Mouse (Mus musculus) intestine, embryonic 14.5 days (tissue): Measurements from ENCODE around the gene Gm10160. TPM values are rescaled to one million over a fixed set of nuclear protein-coding genes. Genes with fewer than 3 reads are reported as not detected.
"Not testable (repeated sequence)": the region's sequence is repeated elsewhere in the genome, so short reads cannot be mapped to it uniquely, and the experiment has no call there.

Source experiments
- ATAC-seq: fragments of 200-750 bp; cut with Nextera tagmentation; replicated peaks from 2 replicates; pipeline ENCODE4 v1.8.0; 2017; ENCODE audit warnings: low read depth, moderate number of reproducible peaks, moderate TSS enrichment, moderate library complexity; ENCODE audit not compliant: low FRiP score, low TSS enrichment
- DNase-seq: peaks from one replicate; pipeline ENCODE4 v3.0.0-alpha.2; 2018; ENCODE audit warnings: low spot score
- H3K27ac ChIP-seq: fragments of 300-500 bp; sonication (generic); 2 replicates; pipeline ENCODE4 v1.5.1; 2014; ENCODE audit warnings: low read depth, mild to moderate bottlenecking, control low read depth
- H3K27me3 ChIP-seq: fragments of 300-500 bp; sonication (generic); replicated peaks from 2 replicates; pipeline ENCODE4 v1.6.1; 2014; ENCODE audit warnings: low read length, control low read depth; ENCODE audit not compliant: control insufficient read depth, insufficient read depth
- H3K36me3 ChIP-seq: fragments of 300-500 bp; sonication (generic); 2 replicates; pipeline ENCODE4 v1.6.1; 2014; ENCODE audit warnings: low read length, control low read depth; ENCODE audit not compliant: control insufficient read depth, insufficient read depth
- H3K4me1 ChIP-seq: fragments of 300-500 bp; sonication (generic); replicated peaks from 2 replicates; pipeline ENCODE4 v1.6.1; 2014; ENCODE audit warnings: low read length, control low read depth, mixed read lengths; ENCODE audit not compliant: control insufficient read depth, insufficient read depth
- H3K4me2 ChIP-seq: fragments of 300-500 bp; sonication (generic); 2 replicates; pipeline ENCODE4 v1.6.1; 2014; ENCODE audit warnings: low read length
- H3K4me3 ChIP-seq: fragments of 300-500 bp; sonication (generic); 2 replicates; pipeline ENCODE4 v1.5.1; 2014; ENCODE audit warnings: low read depth, low read length, control low read depth, mixed read lengths
- H3K9ac ChIP-seq: fragments of 300-500 bp; sonication (generic); 2 replicates; pipeline ENCODE4 v1.6.1; 2014; ENCODE audit warnings: mild to moderate bottlenecking, low read length
- H3K9me3 ChIP-seq: fragments of 300-500 bp; sonication (generic); 2 replicates; pipeline ENCODE4 v1.6.1; 2016; ENCODE audit warnings: low read length, control low read depth; ENCODE audit not compliant: control insufficient read depth
- WGBS: fragments of 180-500 bp; shearing (Covaris S2); extraction: QIAGEN DNeasy Blood & Tissue Kit; methylation state at CpG from one replicate; pipeline ENCODE4 v1.1.7; 2014; 5-methylcytosine and 5-hydroxymethylcytosine counted together
- polyA plus RNA-seq: library from polyadenylated mRNA; unstranded; fragments of >200 nt; fragmentation: Nextera tagmentation; extraction: Ambion mirVana; gene quantifications from 2 replicates; pipeline ENCODE4 v1.2.1, GENCODE M21; 2014

Gene Gm10160
- polyA plus RNA-seq, 1 experiment from 2014 or later, result not detected

DNA sequence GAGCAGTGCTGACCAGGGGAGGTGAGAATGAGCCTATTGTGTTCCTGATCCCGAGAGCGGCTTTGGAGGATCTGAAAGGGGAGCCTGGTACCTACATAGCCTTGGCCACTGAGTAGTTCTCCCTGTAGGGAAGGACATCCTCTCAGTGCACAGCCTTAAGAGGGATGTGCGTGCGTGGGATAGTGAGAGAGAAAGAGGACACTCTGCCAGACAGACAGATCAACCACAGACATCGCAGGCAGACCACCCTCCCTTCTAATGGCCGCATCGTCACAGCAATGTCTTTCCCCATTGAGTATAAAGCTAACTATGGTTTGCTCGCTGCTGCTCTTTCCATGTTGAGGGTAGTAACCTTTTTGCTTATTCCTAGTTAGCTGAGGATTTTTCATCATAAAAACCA is 11.7 kb downstream of the Gm10160 start:
- no peak for ATAC-seq
- H3K4me3 ChIP-seq, result no peak overlapping the region
- no peak overlapping the region for H3K9ac ChIP-seq
- WGBS, result 88% methylated on average over 8 of the region's 8 CpGs
- no peaks in the 10 kb centered on the region for H3K4me1 ChIP-seq
- no peak overlapping the region for H3K4me2 ChIP-seq
- H3K27ac ChIP-seq, result no peak overlapping the region
- H3K9me3 ChIP-seq, result no peaks in the 10 kb centered on the region
- DNase-seq, result no peak
- no peaks in the 10 kb centered on the region for H3K36me3 ChIP-seq
- no peaks in the 10 kb centered on the region for H3K27me3 ChIP-seq

DNA sequence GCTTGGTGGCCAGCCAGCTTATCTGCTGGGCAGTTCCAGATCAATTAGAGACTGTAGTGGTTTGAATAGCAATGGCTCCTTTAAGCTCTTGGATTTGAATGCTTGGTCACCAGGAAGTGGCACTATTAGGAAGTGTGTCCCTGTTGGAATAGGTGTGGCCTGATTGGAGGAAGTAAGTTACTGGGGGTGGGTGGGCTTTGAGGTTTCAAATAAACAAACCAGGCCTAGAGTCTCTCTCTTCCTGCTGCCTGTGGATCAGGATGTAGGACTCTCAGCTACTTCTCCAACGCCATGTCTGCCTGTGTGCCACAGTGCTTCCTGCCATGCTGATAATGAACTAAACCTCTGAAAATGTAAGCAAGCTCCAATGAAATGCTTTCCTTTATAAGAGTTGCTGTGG is 12.6 kb downstream of the Gm10160 start:
- Histone ChIP-seq H3K4me2 (no peak overlapping the region), H3K36me3 (no peaks in the 10 kb centered on the region), H3K9ac (no peak overlapping the region), H3K27ac (no peak overlapping the region), H3K27me3 (no peaks in the 10 kb centered on the region), H3K9me3 (no peaks in the 10 kb centered on the region), H3K4me1 (no peaks in the 10 kb centered on the region), H3K4me3 (no peak overlapping the region)
- no peak for DNase-seq
- WGBS, result 44% methylated on average over 1 of the region's 1 CpGs
- no peak for ATAC-seq

DNA sequence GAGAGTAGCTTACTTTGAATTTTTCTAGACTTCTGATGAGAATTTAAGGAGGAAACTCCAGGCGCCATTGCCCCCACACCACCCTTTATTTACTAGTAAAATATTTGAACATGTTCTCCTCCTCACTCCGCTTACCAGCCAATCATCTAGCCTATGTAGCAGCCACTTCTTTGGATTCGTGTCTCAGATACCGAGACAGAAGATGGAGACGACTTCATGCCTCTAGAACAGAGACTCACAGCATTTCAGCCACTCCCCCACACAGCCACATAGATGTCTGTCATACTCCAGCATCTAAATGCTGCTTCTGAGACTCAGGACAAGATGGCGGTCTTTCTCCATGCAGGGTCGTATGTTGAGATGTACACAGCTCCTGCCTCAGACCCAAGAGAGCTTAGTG is 13.5 kb downstream of the Gm10160 start:
- ATAC-seq, result no peak
- 88% methylated on average over 7 of the region's 7 CpGs for WGBS
- no peak for DNase-seq

DNA sequence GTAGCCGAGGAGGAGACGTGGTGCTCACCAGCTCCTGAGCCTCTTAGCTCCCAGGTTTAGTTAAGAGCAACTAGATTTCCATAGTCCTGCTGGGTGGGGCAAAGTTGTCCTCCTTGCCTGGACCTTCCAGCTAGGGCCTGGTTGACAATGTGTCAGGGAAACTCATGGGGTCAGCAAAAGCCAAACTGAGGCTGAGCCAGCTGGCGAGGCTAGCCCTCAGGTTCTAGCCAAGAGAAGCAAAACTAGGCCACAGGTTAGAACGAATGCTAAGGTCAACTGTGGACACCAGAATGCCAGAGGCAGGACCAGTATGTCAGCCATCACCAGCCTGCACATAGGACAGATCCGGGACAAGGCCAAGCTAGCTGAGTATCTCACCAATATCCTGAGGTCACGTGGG is 14.2 kb downstream of the Gm10160 start:
- no peaks in the 10 kb centered on the region for H3K36me3 ChIP-seq
- WGBS, result 81% methylated on average over 6 of the region's 6 CpGs
- no peaks in the 10 kb centered on the region for H3K4me1 ChIP-seq
- no peak overlapping the region for H3K27ac ChIP-seq
- ATAC-seq (no peak), DNase-seq (no peak)
- H3K4me3 ChIP-seq, result no peak overlapping the region
- no peak overlapping the region for H3K4me2 ChIP-seq
- H3K27me3 ChIP-seq, result no peaks in the 10 kb centered on the region
- H3K9me3 ChIP-seq, result no peaks in the 10 kb centered on the region; the same call in 1 of the 2 replicates
- H3K9ac ChIP-seq, result no peak overlapping the region

More for the DNA sequence above, 13.5 kb downstream of the Gm10160 start:
- Histone ChIP-seq H3K4me1 (no peaks in the 10 kb centered on the region), H3K27me3 (no peaks in the 10 kb centered on the region), H3K36me3 (no peaks in the 10 kb centered on the region), H3K4me2 (no peak overlapping the region), H3K27ac (no peak overlapping the region), H3K9me3 (no peaks in the 10 kb centered on the region), H3K4me3 (no peak overlapping the region), H3K9ac (no peak overlapping the region)

DNA sequence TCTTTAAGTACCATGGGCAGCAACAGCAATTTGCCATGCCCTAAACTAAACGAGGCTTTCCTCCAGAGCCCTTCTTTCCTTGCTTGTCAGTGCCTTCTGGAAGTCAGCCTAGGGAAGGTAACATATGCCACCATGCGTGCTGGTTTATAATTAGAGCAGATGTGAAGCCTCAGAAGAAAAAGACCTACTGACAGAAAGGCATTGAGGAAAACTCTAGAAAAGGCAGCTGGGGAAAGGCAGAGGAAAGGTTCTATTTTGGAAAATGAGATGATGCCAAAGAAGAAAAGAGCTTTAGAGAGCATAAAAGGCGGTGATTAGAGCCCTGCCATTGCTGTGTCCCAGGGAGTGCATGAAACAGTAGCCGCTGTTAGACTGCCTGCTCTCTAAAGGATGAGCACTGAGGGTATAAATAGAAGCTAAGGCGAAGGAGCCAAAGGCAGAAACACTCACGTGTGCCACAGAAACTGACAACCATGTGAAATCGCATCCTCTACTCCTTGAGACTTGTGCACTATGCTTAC is 14.9 kb downstream of the Gm10160 start:
- WGBS, result 55% methylated on average over 7 of the region's 7 CpGs

DNA sequence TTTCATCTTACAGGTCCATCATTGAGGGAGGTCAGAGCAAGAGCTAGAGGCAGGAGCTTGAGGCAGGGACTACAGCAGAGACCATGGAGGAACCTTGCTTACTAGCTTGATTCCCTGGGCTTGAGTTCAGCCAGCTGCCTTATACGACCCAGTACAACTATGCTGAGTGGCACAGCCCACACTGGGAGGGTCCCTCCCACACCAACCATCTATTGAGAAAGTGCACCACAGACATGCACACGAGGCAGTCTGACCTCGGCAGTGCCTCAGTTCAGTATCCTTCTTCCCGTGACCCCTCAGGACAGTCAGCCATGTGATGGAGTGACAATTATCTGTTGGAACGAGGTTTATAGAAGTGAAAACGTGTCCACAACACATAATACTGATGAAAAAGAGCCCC is 15.8 kb downstream of the Gm10160 start:
- DNase-seq (peak; percentile 33), ATAC-seq (no peak)
- 57% methylated on average over 6 of the region's 6 CpGs for WGBS
- Histone ChIP-seq H3K27me3 (no peaks in the 10 kb centered on the region), H3K9me3 (no peaks in the 10 kb centered on the region; the same call in 1 of the 2 replicates), H3K4me1 (no peaks in the 10 kb centered on the region), H3K4me2 (no peak overlapping the region), H3K9ac (no peak overlapping the region), H3K4me3 (no peak overlapping the region), H3K36me3 (no peaks in the 10 kb centered on the region), H3K27ac (no peak overlapping the region)

More for the DNA sequence above, 14.9 kb downstream of the Gm10160 start:
- no peak overlapping the region for H3K9ac ChIP-seq
- H3K27ac ChIP-seq, result no peak overlapping the region
- H3K4me2 ChIP-seq, result no peak overlapping the region
- DNase-seq (no peak), ATAC-seq (no peak)
- no peaks in the 10 kb centered on the region for H3K27me3 ChIP-seq
- no peak overlapping the region for H3K4me3 ChIP-seq
- H3K36me3 ChIP-seq, result no peaks in the 10 kb centered on the region
- H3K9me3 ChIP-seq, result no peaks in the 10 kb centered on the region; the same call in 1 of the 2 replicates
- no peaks in the 10 kb centered on the region for H3K4me1 ChIP-seq

DNA sequence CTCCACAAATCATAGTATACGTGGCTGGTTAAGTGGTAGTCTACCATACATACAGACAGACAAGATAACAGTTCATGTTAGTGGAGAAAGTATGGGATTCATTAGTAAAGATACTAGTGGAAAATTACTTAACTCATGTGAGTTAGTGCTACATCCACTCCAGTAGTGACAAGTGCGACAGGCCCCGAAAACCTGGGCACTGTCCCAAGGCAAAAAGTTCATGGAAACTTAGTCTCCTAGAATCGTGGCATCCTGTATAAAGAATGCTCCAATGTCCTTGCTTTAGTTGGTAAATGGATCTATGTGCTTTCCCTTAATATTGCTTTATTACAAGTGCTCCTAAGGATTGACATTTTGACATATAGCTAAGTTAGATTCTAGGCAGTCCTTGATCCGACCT is 17.8 kb downstream of the Gm10160 start:
- not testable (repeated sequence) for H3K36me3 ChIP-seq, ATAC-seq, H3K4me3 ChIP-seq, H3K4me1 ChIP-seq, H3K4me2 ChIP-seq, H3K9me3 ChIP-seq, H3K9ac ChIP-seq, H3K27ac ChIP-seq, H3K27me3 ChIP-seq, DNase-seq
- whole genome bisulfite sequencing, result 83% methylated on average over 5 of the region's 5 CpGs

DNA sequence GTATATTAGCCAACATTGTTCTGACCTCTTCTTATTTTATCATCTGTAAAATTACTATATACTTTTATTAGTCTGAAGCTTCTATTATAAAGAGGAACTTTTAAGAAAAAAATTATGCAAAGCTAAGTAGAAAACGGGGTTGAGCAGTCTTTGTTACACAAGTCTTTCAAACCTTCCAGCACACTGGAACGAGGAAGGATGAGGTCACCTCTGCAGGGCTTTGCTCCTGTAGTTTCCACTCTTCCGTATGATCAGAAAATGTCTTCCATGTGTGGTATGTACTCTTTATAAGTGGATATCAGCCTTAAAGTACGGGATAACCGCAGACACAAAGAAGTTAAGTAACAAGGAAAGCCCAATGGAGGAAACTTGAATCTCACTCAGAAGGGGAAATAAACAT is 20.2 kb downstream of the Gm10160 start:
- Histone ChIP-seq H3K4me2 (no peak overlapping the region), H3K9me3 (no peaks in the 10 kb centered on the region; the same call in 1 of the 2 replicates), H3K36me3 (no peaks in the 10 kb centered on the region), H3K27ac (no peak overlapping the region), H3K9ac (no peak overlapping the region), H3K4me3 (no peak overlapping the region), H3K27me3 (no peaks in the 10 kb centered on the region), H3K4me1 (no peaks in the 10 kb centered on the region)
- WGBS, result 85% methylated on average over 5 of the region's 5 CpGs
- ATAC-seq (no peak), DNase-seq (no peak)

DNA sequence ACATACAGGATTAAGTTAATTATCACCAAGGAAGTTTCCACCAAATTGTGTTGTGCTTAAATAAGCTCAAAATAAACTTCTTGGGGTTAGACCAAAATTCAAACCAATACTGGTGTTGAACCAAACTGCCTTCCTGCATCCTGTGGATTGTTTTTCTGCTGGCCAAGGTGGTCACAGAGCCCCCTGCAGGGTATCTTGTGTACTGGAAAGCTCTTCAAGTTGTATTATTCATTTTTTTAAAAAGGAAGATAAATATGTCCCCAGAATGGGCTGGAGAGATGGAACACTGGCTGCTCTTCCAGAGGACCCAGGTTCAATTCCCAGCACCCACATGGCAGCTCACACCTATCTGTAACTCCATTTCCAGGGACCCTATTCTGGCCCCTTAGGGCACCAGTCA is 20.7 kb downstream of the Gm10160 start:
- H3K4me2 ChIP-seq, result no peak overlapping the region
- no peaks in the 10 kb centered on the region for H3K27me3 ChIP-seq
- H3K27ac ChIP-seq, result no peak overlapping the region
- H3K9ac ChIP-seq, result no peak overlapping the region
- H3K36me3 ChIP-seq, result no peaks in the 10 kb centered on the region
- DNase-seq (peak; percentile 31), ATAC-seq (no peak)
- no peak overlapping the region for H3K4me3 ChIP-seq
- peaks cover under 1% of the 10 kb centered on the region; the same call in 1 of the 2 replicates for H3K4me1 ChIP-seq
- H3K9me3 ChIP-seq, result no peaks in the 10 kb centered on the region; the same call in 1 of the 2 replicates
